Mouse (Mus musculus) brown adipose tissue, adult 24 weeks (tissue): ENCODE results near the gene Dlgap1. TPM values are rescaled to one million over a fixed set of nuclear protein-coding genes. Genes with fewer than 3 reads are reported as not detected.

ENCODE experiments used
- H3K27ac ChIP-seq: fragments of 200-500 bp; replicated peaks from 2 replicates; pipeline ENCODE4 v1.5.1; 2012; ENCODE audit warnings: low read depth, mild to moderate bottlenecking, low read length
- H3K4me1 ChIP-seq: fragments of 200-500 bp; 2 replicates; pipeline ENCODE4 v1.6.1; 2012; ENCODE audit warnings: low read length, mixed read lengths; ENCODE audit not compliant: control insufficient read depth, insufficient read depth, insufficient read length
- H3K4me3 ChIP-seq: fragments of 200-500 bp; 2 replicates; pipeline ENCODE4 v1.5.1; 2012; ENCODE audit warnings: low read depth, mild to moderate bottlenecking, low read length, moderate library complexity; ENCODE audit not compliant: insufficient read depth
- polyA plus RNA-seq: library from polyadenylated mRNA; stranded (reverse); fragments of >200 nt; gene quantifications from 2 replicates; pipeline ENCODE4 v1.2.4, GENCODE M21; 2012; ENCODE audit not compliant: missing spikeins, insufficient read depth, insufficient read length

Gene Dlgap1
- polyA plus RNA-seq, 1 experiment = 1.2 TPM

DNA sequence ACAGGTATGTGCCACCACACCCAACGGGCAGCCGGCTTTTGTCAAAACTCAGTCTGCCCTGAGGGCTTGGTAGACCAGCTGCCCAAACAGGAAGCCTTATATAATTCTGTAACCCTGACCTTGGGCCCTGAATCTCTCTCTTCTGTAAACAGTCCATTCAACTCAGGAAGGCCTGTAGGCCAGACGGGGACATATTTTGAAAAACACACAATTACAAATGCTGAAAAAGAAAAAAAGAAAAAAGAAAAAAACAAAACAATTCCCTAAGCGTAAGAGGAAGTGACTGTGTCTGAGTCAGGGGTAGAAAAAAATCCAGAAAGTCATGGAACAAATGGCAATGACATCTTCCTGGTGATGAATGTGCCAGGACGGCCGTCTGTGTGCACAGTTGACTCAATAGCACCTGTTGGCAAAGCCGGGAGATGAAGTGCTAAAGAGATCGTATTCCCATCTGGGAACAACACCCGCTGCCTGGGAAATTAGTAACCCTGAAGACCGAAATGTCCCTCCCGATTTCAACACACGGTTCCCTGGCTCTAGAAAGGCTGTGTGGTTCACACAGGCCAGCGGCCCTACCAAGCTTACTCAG lies 784.7 kb downstream of the Dlgap1 start:
- Histone ChIP-seq H3K27ac (peak overlapping the region; percentile 64), H3K4me3 (no peak overlapping the region), H3K4me1 (peaks cover 19% of the 10 kb centered on the region)

DNA sequence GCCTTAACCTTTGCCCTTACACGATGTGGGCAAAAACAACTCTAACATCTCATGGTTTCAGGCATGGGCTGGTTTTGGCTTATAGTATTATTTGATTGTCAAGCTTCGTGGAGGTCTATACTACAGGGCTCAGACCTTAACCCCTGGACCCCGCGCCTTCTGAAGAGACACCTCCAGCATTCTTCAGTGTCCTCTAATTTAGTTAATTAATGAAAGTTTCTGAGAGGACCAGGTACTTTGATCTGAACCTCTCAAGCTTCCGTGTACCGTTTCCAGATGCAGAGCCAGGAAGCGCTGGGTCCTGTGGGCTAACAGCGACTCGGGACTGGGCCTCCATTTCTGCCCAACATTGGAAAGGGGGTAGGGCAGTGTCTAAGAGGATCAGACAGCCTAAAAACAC lies 785.2 kb downstream of the Dlgap1 start:
- Histone ChIP-seq H3K4me1 (peaks cover 17% of the 10 kb centered on the region), H3K27ac (peak overlapping the region; percentile 64), H3K4me3 (no peak overlapping the region)

DNA sequence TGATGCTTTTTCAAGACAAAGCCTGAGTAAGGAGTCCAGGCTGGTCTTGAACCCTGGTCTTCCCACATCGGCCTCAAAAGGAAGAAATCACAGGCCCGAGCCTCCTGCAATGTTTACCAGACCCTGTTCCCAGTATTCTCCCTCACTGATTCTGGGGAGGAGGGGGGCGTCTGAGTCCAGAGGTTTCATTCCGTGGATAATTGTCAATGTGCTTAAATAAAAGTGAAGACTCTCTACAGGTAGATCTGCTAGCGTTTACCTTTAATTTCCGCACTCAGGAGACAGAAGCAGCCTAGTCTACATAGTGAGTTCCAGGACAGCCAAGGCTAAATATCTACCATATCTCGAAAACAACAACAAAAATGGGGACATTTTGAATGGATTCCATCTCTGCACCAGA lies 785.8 kb downstream of the Dlgap1 start:
- H3K4me1 ChIP-seq = peaks cover 17% of the 10 kb centered on the region
- H3K4me3 ChIP-seq = no peak overlapping the region
- no peak overlapping the region for H3K27ac ChIP-seq

DNA sequence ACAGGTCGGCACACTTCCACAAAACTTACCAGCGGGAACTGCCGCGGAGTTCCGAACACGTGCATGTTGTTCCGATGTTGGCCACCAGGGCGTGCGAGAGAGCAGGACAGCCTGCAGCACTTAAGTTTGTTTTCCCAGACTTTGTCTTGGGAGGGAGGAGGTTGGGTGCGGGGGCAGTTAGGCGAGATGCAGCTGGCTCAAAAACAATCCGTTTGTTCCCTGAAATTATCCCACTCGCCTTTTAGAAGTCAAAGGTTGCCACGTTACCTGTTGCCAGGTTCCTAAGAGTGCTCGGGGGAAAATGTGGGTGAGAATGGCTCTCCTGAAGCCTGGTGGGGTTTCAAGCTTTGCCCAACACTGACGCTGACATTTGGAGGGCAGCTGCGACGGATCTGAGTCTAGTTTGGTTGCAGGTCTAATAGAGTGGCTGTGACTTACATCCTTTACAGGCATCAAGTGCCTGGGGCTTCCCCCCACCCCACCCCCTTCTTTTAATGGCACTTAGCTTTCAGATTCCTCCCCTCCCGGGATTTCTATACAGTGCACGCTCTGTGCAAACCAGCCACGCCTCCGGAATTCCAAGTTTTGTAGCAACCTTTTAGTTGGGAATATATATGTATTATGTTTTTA lies 786.3 kb downstream of the Dlgap1 start:
- Histone ChIP-seq H3K4me3 (peak overlapping the region; percentile 60), H3K27ac (peak overlapping the region; percentile 72), H3K4me1 (peaks cover 17% of the 10 kb centered on the region)

DNA sequence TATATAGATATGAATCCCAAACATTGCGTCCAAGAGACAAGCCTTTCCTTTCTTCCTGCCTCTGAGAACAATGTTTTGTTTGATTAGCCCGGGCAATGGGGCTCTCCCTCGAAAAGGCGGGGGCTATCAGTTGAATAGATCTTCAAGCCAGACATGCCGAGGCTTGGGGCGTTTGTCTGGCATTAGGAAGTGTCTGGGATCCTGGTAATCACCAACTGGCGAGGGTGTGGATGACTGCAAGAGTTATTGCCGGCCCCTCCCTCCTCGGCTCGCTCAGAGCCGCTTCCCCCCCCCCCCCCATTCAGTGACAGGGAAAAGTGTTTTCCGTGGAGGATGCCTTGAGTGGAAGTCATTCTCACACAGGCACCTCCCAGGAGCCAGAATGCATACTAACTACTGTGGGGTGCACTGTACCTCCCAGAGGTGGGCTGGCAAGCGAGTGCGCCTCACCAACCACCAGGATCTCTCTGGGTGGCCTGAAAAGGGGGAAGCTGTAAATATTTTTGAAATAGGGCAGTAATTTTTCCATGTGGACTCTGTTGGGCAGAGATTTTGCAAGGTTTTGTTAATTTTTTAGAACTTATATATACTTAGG lies 786.9 kb downstream of the Dlgap1 start:
- Histone ChIP-seq H3K27ac (0 out of 2 replicates have a peak overlapping the region, but pooled peaks have one; percentile 47), H3K4me1 (peaks cover 15% of the 10 kb centered on the region)

DNA sequence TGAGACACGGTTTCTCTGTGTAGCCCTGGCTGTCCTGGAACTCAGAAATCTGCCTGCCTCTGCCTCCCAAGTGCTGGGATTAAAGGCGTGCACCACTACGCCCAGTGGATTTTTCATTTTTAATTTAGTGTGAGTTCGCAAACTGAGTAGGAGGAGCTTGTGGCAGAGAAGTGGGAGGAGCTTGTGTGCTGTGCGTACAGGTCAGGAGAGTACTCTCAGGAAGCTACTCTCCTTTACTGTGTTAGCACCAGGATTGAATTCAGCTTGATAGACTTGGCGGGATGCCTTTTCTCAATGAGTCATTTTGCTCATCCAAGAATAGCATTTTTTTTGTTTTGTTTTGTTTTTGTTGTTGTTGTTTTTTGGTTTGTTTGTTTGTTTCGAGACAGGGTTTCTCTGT lies 793.1 kb downstream of the Dlgap1 start:
- no peak overlapping the region for H3K4me3 ChIP-seq
- H3K27ac ChIP-seq = no peak overlapping the region
- no peaks in the 10 kb centered on the region for H3K4me1 ChIP-seq

More for the DNA sequence above, 786.9 kb downstream of the Dlgap1 start:
- peak overlapping the region; percentile 60 for H3K4me3 ChIP-seq

DNA sequence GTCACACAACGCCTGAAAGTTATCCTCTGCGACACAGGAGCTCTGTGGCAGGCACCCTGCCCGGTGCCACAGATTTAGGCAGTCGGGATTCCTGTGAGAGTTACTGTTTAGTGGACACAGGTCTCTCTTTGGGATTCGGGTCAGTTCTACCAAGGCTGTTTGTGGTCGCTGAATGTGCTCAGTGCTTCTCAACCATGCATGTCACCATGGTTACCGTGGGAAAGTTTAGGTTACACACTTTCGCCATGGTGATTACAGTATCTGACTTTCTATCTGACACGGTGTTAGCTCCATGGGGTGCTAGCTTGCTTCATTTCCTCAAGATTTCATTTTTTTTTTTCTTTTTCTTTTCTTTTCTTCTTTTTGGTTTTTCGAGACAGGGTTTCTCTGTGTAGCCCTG lies 793.8 kb downstream of the Dlgap1 start:
- Histone ChIP-seq H3K4me3 (no peak overlapping the region), H3K4me1 (no peaks in the 10 kb centered on the region), H3K27ac (no peak overlapping the region)

DNA sequence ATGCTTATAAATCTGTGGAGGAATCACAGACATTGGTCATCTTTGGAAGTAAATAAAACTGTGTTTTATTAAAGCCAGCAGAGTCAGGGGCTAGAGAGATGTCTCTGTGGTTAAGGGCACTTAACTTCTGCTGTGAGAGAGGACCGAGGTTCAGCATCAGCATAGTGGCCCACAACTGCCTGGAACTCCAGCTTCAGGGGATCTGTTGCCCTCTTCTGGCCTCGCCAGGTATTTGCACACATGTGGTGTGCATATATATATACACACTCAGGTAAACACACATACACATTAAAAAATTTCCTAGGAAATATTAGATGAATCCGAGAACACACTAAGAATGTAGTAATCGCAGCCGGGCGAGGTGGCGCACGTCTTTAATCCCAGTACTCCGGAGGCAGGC lies 796.5 kb downstream of the Dlgap1 start:
- no peaks in the 10 kb centered on the region for H3K4me1 ChIP-seq
- H3K27ac ChIP-seq = no peak overlapping the region

DNA sequence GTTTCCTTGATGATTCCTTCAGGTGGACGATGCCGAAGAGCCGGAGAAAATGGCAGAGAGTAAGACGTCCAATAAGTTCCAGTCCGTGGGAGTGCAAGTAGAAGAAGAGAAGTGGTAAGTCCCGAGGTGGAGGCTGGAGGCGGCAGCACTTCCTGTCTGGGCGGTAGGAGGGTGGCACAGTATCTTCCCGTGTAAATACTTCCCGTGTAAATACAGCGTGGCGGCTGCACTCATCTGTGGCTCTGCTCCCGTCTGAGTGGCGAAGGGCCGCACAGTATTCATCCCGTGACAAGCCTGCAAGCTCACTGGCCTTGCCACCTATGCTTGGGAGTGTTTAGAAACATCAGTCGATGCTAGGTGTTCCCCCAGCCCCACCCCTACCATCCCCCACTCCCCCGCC lies 797.1 kb downstream of the Dlgap1 start:
- Histone ChIP-seq H3K4me1 (no peaks in the 10 kb centered on the region), H3K27ac (no peak overlapping the region), H3K4me3 (no peak overlapping the region)

More for the DNA sequence above, 796.5 kb downstream of the Dlgap1 start:
- no peak overlapping the region for H3K4me3 ChIP-seq

DNA sequence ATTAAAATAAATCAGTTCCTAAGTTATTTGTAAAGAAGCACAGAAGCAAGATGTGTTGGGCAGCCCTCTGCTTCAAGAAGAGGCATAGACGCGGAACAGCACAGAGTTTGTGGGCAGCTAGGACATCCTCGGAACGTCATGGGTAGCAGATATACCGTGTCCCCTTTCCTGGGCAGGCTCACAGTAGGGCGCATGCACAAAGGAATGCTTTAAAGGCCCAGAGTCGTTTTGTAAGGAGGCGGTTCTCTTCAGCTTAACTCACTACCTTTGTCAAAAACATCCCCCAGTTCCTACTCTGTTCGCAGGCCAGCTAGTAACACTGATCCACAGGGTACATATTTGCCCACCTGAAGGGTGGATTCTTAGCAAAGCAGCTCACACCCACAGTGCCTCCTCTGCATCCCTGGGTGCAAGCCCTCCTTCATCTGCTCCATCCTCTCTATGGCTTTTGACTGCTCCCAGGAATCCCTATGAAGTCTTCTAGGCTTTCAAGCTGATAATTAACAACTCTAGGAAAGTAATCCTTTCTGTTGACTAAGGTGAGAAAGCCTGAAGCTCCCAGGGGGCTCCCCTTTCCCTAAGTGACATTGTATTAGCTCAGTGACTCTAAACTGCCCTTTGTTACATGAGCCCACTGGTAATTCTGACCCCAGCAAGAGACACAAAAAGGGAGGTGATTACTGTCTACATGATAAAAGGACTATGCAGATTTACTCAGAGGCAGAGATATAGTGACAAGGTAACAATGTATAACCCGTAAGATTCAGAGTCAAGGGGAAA lies 803.4 kb downstream of the Dlgap1 start:
- no peaks in the 10 kb centered on the region for H3K4me1 ChIP-seq
- H3K27ac ChIP-seq = no peak overlapping the region
- H3K4me3 ChIP-seq = no peak overlapping the region

DNA sequence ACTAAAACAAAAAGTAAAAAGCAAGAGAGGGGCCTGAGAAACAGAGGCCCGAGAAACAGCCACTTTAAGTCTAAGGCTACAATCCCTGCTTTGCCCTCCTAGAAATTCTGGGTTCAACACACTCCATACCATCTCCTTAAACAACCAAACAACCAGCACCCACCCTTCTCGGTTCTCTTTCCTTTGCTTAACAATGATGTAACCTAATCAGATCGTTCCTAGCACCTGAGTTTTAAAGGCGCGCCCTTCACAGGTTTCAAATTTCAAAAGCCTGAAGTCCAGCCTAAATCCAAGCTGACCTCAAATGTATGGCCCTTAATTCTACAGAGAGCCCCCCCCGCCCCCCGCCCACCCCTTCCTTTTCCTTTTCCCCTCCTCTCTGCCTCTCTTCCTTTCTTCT lies 810.9 kb downstream of the Dlgap1 start:
- Histone ChIP-seq H3K4me3 (no peak overlapping the region), H3K4me1 (no peaks in the 10 kb centered on the region), H3K27ac (no peak overlapping the region)

DNA sequence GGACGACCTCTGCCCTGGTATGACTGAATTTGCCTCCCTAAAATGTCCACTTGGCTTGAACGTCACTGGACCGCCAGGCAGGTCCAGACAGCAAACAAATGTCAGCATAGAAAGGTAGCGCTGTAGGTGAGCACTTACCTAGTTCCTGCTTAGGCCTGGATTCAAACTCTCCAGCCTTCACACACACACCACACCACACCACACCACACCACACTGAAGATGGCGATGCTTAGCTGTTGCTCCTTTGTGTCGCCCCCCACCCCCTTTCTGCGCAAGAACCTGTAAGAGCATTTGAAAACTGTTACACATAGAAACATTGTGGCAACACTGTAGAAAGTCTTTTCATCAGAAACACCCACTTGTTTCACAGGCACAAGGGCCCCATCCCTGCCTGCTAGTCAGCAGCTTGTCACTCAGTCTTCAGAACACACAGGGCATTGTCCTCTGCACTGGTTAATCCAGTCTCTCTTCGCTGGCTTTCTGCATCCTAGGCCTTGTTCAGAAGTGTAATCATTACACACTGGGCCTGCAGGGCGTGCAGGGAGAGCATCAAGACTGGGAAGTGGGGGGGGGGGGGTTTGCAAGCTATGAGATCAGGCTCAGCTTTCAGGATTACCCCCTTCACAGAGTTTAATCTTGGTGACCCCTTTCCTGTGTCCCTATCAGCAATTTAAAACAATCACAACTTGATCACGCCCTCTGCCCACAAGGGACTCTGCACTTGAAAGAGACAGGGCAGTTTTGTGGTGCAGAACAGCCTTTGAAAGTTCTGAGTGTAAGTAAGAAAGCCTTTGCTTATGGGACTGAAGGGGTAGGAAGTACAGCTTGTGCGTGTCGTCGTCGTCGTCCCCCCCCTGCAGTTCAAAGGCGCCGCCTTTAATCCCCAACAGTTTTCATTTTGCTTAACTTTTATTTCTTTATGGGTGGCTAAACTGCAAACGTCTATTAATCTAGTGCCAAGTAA lies 812.1 kb downstream of the Dlgap1 start:
- no peaks in the 10 kb centered on the region for H3K4me1 ChIP-seq
- no peak overlapping the region for H3K4me3 ChIP-seq
- no peak overlapping the region for H3K27ac ChIP-seq

DNA sequence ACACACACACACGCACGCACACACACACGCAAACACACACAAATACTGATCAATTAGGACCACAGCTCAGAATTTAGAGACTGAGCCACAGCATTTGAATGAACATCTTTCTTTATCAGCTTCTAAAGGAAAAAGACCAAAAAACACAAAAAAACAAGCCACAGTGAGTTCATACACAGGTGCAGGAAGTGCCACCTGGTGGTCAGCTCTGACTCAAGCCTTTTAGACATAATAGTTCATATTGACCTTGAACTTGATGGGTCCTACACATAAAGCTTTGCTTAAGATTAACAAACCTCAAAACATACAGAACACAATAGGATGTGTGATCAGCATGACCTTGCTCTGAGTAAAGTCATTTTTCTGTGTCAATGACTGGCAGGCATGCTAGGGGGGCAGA lies 814.4 kb downstream of the Dlgap1 start:
- Histone ChIP-seq H3K4me3 (no peak overlapping the region), H3K4me1 (no peaks in the 10 kb centered on the region), H3K27ac (no peak overlapping the region)

DNA sequence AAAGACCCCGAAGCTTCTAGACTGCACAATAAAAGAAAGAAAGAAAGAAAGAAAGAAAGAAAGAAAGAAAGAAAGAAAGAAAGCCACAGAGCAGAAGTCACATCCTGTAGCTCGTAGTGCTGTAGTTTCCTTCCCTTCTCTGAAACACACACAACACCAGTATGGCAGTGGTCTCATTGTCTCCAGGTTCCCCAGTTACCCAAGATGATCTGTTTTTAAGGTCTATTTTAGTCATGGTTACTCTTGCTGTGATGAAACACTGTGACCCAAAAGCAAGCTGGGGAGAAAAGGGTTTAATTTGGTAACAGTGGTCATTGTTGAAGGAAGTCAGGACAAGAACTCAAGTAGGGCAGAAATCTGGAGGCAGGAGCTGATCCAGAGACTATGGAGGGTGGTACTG lies 818.5 kb downstream of the Dlgap1 start:
- Histone ChIP-seq H3K27ac (no peak overlapping the region), H3K4me3 (no peak overlapping the region), H3K4me1 (no peaks in the 10 kb centered on the region)
